Mouse (Mus musculus) olfactory bulb, adult 2 months (tissue): ENCODE measurements around the gene Cldnd1.

Experiments
- CTCF ChIP-seq: fragments of 200-500 bp; IDR thresholded peaks from 2 replicates; pipeline ENCODE4 v1.5.1; 2012; ENCODE audit warnings: low read depth, mild to moderate bottlenecking, low read length, moderate library complexity; ENCODE audit not compliant: insufficient read depth
- POLR2A ChIP-seq: fragments of 200-500 bp; IDR thresholded peaks from 2 replicates; pipeline ENCODE4 v1.6.1; 2012; ENCODE audit warnings: mild to moderate bottlenecking, low read depth, low read length, moderate library complexity; ENCODE audit not compliant: insufficient read depth

- TF ChIP-seq CTCF, result no peak
- no peak for TF ChIP-seq POLR2A
These were observed 832 bp upstream of the Cldnd1 start for GRCm38 (mm10) chr16:58726680-58727476.
